Mouse (Mus musculus) hindbrain, embryonic 11.5 days (tissue): ENCODE results near the gene Khdc4. TPM values are rescaled to one million over a fixed set of nuclear protein-coding genes. Genes with fewer than 3 reads are reported as not detected.
A peak's percentile ranks its signal among the peaks of the same experiment; 100 is the strongest.

Experiments used
- ATAC-seq: fragments of 200-750 bp; cut with Nextera tagmentation; 2 replicates; pipeline ENCODE4 v1.8.0; 2017; ENCODE audit warnings: mild to moderate bottlenecking, moderate TSS enrichment, moderate library complexity; ENCODE audit not compliant: low FRiP score
- DNase-seq: peaks from one replicate; pipeline ENCODE4 v3.0.0-alpha.2; 2015; ENCODE audit warnings: low spot score
- H3K27ac ChIP-seq: fragments of 300-500 bp; sonication (generic); 2 replicates; pipeline ENCODE4 v1.5.1; 2014; ENCODE audit warnings: mild to moderate bottlenecking, low read depth, low read length
- H3K27me3 ChIP-seq: fragments of 300-500 bp; sonication (generic); 2 replicates; pipeline ENCODE4 v1.6.1; 2014; ENCODE audit warnings: mild to moderate bottlenecking, low read length, moderate library complexity, mixed read lengths; ENCODE audit not compliant: control insufficient read depth, insufficient read depth
- H3K36me3 ChIP-seq: fragments of 300-500 bp; sonication (generic); 2 replicates; pipeline ENCODE4 v1.6.1; 2014; ENCODE audit warnings: mild to moderate bottlenecking, low read length, moderate library complexity, mixed read lengths; ENCODE audit not compliant: control insufficient read depth, insufficient read depth
- H3K4me1 ChIP-seq: fragments of 300-500 bp; sonication (generic); replicated peaks from 2 replicates; pipeline ENCODE4 v1.6.1; 2014; ENCODE audit warnings: low read length, mixed read lengths; ENCODE audit not compliant: control insufficient read depth, insufficient read depth
- H3K4me2 ChIP-seq: fragments of 300-500 bp; sonication (generic); replicated peaks from 2 replicates; pipeline ENCODE4 v1.6.1; 2014; ENCODE audit warnings: mild to moderate bottlenecking, low read depth, low read length
- H3K4me3 ChIP-seq: fragments of 300-500 bp; sonication (generic); 2 replicates; pipeline ENCODE4 v1.5.1; 2014; ENCODE audit warnings: low read depth, low read length
- H3K9ac ChIP-seq: fragments of 300-500 bp; sonication (generic); 2 replicates; pipeline ENCODE4 v1.6.1; 2014; ENCODE audit warnings: low read depth, low read length
- H3K9me3 ChIP-seq: fragments of 300-500 bp; sonication (generic); 2 replicates; pipeline ENCODE4 v1.6.1; 2016; ENCODE audit warnings: low read length; ENCODE audit not compliant: control insufficient read depth
- WGBS: fragments of 180-500 bp; shearing (Covaris S2); extraction: QIAGEN DNeasy Blood & Tissue Kit; methylation state at CpG from one replicate; pipeline ENCODE4 v1.1.7; 2014; 5-methylcytosine and 5-hydroxymethylcytosine counted together
- polyA plus RNA-seq: library from polyadenylated mRNA; unstranded; fragments of >200 nt; fragmentation: Nextera tagmentation; extraction: Ambion mirVana; gene quantifications from 2 replicates; pipeline ENCODE4 v1.2.1, GENCODE M21; 2014

Gene Khdc4
- polyA plus RNA-seq, 1 experiment from 2014 or later = 103 TPM

- Histone ChIP-seq H3K9me3 (no peaks in the 10 kb centered on the region), H3K4me3 (no peak overlapping the region), H3K4me2 (no peak overlapping the region), H3K27ac (no peak overlapping the region), H3K27me3 (no peaks in the 10 kb centered on the region), H3K9ac (no peak overlapping the region), H3K36me3 (peaks cover 2% of the 10 kb centered on the region; the same call in 1 of the 2 replicates), H3K4me1 (no peaks in the 10 kb centered on the region)
- ATAC-seq = no peak
- DNase-seq = no peak
- WGBS = 90% methylated on average over 2 of the region's 2 CpGs
Observed at GRCm38 (mm10) chr3:88736556-88736955, 51.0 kb downstream of the Khdc4 start.

- Histone ChIP-seq H3K9me3 (no peaks in the 10 kb centered on the region), H3K36me3 (peaks cover 6% of the 10 kb centered on the region; the same call in 1 of the 2 replicates), H3K27me3 (no peaks in the 10 kb centered on the region), H3K4me2 (no peak overlapping the region), H3K9ac (no peak overlapping the region), H3K4me1 (no peaks in the 10 kb centered on the region), H3K27ac (no peak overlapping the region), H3K4me3 (no peak overlapping the region)
- 44% methylated on average over 3 of the region's 3 CpGs for WGBS
- ATAC-seq (no peak), DNase-seq (peak; percentile 59)
Observed at GRCm38 (mm10) chr3:88738641-88739040, 53.0 kb downstream of the Khdc4 start.

- no peaks in the 10 kb centered on the region for H3K27me3 ChIP-seq
- peaks cover 8% of the 10 kb centered on the region for H3K36me3 ChIP-seq
- WGBS = 93% methylated on average over 3 of the region's 3 CpGs
- ATAC-seq (no peak), DNase-seq (no peak)
- H3K4me2 ChIP-seq = no peak overlapping the region
- no peaks in the 10 kb centered on the region for H3K4me1 ChIP-seq
- H3K9me3 ChIP-seq = no peaks in the 10 kb centered on the region
- no peak overlapping the region for H3K9ac ChIP-seq
- no peak overlapping the region for H3K4me3 ChIP-seq
- H3K27ac ChIP-seq = no peak overlapping the region
Observed at GRCm38 (mm10) chr3:88740147-88740546, 54.5 kb downstream of the Khdc4 start.

- Histone ChIP-seq H3K27me3 (no peaks in the 10 kb centered on the region), H3K4me1 (no peaks in the 10 kb centered on the region), H3K36me3 (peaks cover 49% of the 10 kb centered on the region), H3K4me2 (no peak overlapping the region), H3K27ac (no peak overlapping the region), H3K9me3 (peaks cover 10% of the 10 kb centered on the region), H3K9ac (no peak overlapping the region), H3K4me3 (no peak overlapping the region)
- ATAC-seq (no peak), DNase-seq (no peak)
- WGBS = 90% methylated on average over 9 of the region's 9 CpGs
Observed at GRCm38 (mm10) chr3:88745534-88745933, 59.9 kb downstream of the Khdc4 start.

- no peak overlapping the region for H3K27ac ChIP-seq
- peaks cover 52% of the 10 kb centered on the region for H3K36me3 ChIP-seq
- no peak overlapping the region for H3K9ac ChIP-seq
- peaks cover 10% of the 10 kb centered on the region for H3K9me3 ChIP-seq
- DNase-seq = no peak
- WGBS = 94% methylated on average over 15 of the region's 15 CpGs
- no peaks in the 10 kb centered on the region for H3K4me1 ChIP-seq
- H3K4me2 ChIP-seq = no peak overlapping the region
- ATAC-seq = no peak
- H3K27me3 ChIP-seq = no peaks in the 10 kb centered on the region
- no peak overlapping the region for H3K4me3 ChIP-seq
Observed at GRCm38 (mm10) chr3:88746139-88746870, 60.7 kb downstream of the Khdc4 start.

- H3K36me3 ChIP-seq = peaks cover 51% of the 10 kb centered on the region
- H3K27me3 ChIP-seq = no peaks in the 10 kb centered on the region
- no peak overlapping the region for H3K4me2 ChIP-seq
- no peaks in the 10 kb centered on the region for H3K4me1 ChIP-seq
- H3K9me3 ChIP-seq = peaks cover 10% of the 10 kb centered on the region
- H3K4me3 ChIP-seq = no peak overlapping the region
- ATAC-seq (no peak), DNase-seq (no peak)
- no peak overlapping the region for H3K27ac ChIP-seq
- WGBS = 98% methylated on average over 4 of the region's 4 CpGs
- no peak overlapping the region for H3K9ac ChIP-seq
Observed at GRCm38 (mm10) chr3:88746871-88747231, 61.2 kb downstream of the Khdc4 start.

- 0 out of 2 replicates have a peak, but pooled peaks cover 2% of the 10 kb centered on the region for H3K9me3 ChIP-seq
- no peak overlapping the region for H3K4me2 ChIP-seq
- H3K9ac ChIP-seq = no peak overlapping the region
- H3K27ac ChIP-seq = no peak overlapping the region
- WGBS = 71% methylated on average over 4 of the region's 4 CpGs
- DNase-seq (no peak), ATAC-seq (no peak)
- H3K36me3 ChIP-seq = peaks cover 17% of the 10 kb centered on the region
- H3K27me3 ChIP-seq = no peaks in the 10 kb centered on the region
- peaks cover 9% of the 10 kb centered on the region; the same call in 1 of the 2 replicates for H3K4me1 ChIP-seq
- H3K4me3 ChIP-seq = no peak overlapping the region
Observed at GRCm38 (mm10) chr3:88754283-88754682, 68.7 kb downstream of the Khdc4 start.

- peaks cover 11% of the 10 kb centered on the region for H3K36me3 ChIP-seq
- WGBS = 74% methylated on average over 3 of the region's 3 CpGs
Observed at GRCm38 (mm10) chr3:88755541-88755940, 69.9 kb downstream of the Khdc4 start.

GRCm38 (mm10) chr3:88756276-88756675, 70.7 kb downstream of the Khdc4 start:
- Histone ChIP-seq H3K4me3 (no peak overlapping the region), H3K4me2 (no peak overlapping the region; the same call in 1 of the 2 replicates), H3K9me3 (no peaks in the 10 kb centered on the region), H3K27ac (peak overlapping the region; percentile 52), H3K4me1 (peaks cover 9% of the 10 kb centered on the region; the same call in 1 of the 2 replicates), H3K9ac (no peak overlapping the region), H3K27me3 (no peaks in the 10 kb centered on the region), H3K36me3 (peaks cover 9% of the 10 kb centered on the region; the same call in 1 of the 2 replicates)
- peak; percentile 72 for ATAC-seq
- WGBS = 32% methylated on average over 4 of the region's 4 CpGs
- peak; percentile 45 for DNase-seq

More at GRCm38 (mm10) chr3:88755541-88755940, 69.9 kb downstream of the Khdc4 start:
- no peaks in the 10 kb centered on the region for H3K9me3 ChIP-seq
- H3K4me3 ChIP-seq = no peak overlapping the region
- no peak for ATAC-seq
- DNase-seq = no peak
- no peaks in the 10 kb centered on the region for H3K27me3 ChIP-seq
- H3K4me2 ChIP-seq = no peak overlapping the region
- no peak overlapping the region for H3K9ac ChIP-seq
- no peak overlapping the region for H3K27ac ChIP-seq
- H3K4me1 ChIP-seq = peaks cover 9% of the 10 kb centered on the region; the same call in 1 of the 2 replicates
